Mouse (Mus musculus) small intestine, adult 2 months (tissue): ENCODE data around the gene Mbtps2.

Experiments used
- CTCF ChIP-seq: fragments of 200-500 bp; IDR thresholded peaks from 2 replicates; pipeline ENCODE4 v1.5.1; 2012; ENCODE audit warnings: low read depth, mild to moderate bottlenecking, control low read depth, inconsistent platforms, low read length, moderate library complexity, mixed read lengths; ENCODE audit not compliant: insufficient replicate concordance, insufficient read length; ENCODE audit errors: extremely low read depth
- POLR2A ChIP-seq: fragments of 200-500 bp; IDR thresholded peaks from 2 replicates; pipeline ENCODE4 v1.6.1; 2012; ENCODE audit warnings: low read depth, mild to moderate bottlenecking, control low read depth, inconsistent platforms, low read length, moderate library complexity

- TF ChIP-seq POLR2A (no peak), CTCF (no peak)
These were observed 14.4 kb upstream of the Mbtps2 start for GRCm38 (mm10) chrX:157612894-157613293.
